Mouse (Mus musculus) Muller cell, postnatal 12 days (primary cell): ENCODE data around the gene Nup88.
A peak's percentile ranks its signal among the peaks of the same experiment; 100 is the strongest.
"Not testable (repeated sequence)": the region's sequence is repeated elsewhere in the genome, so short reads cannot be mapped to it uniquely, and the experiment has no call there.

ENCODE experiments used
- DNase-seq: peaks from one replicate; pipeline ENCODE4 v3.0.0-alpha.2; 2015; ENCODE audit errors: inconsistent ontology term

Nup88 gene

GRCm38 (mm10) chr11:70970560-70971540 is 1.1 kb upstream of the Nup88 start:
- DNase-seq: no peak

- no peak for DNase-seq
Measured at GRCm38 (mm10) chr11:70969271-70969794, 440 bp downstream of the Nup88 start.

GRCm38 (mm10) chr11:70964222-70964907 is 5.4 kb downstream of the Nup88 start:
- DNase-seq: no peak

- DNase-seq: no peak
Measured at GRCm38 (mm10) chr11:70960786-70961554, 8.8 kb downstream of the Nup88 start.

GRCm38 (mm10) chr11:70954711-70955110 is 15.1 kb downstream of the Nup88 start:
- no peak for DNase-seq

GRCm38 (mm10) chr11:70944935-70945817 is 24.6 kb downstream of the Nup88 start:
- no peak for DNase-seq

- no peak for DNase-seq
Measured at GRCm38 (mm10) chr11:70943651-70944050, 26.1 kb downstream of the Nup88 start.

GRCm38 (mm10) chr11:70942596-70942995 is 27.2 kb downstream of the Nup88 start:
- DNase-seq: no peak

- DNase-seq: no peak
Measured at GRCm38 (mm10) chr11:70935316-70935715, 34.5 kb downstream of the Nup88 start.

GRCm38 (mm10) chr11:70931461-70931860 is 38.3 kb downstream of the Nup88 start:
- peak; percentile 11 for DNase-seq

GRCm38 (mm10) chr11:70919524-70919923 is 50.2 kb downstream of the Nup88 start:
- DNase-seq: no peak

GRCm38 (mm10) chr11:70917896-70918295 is 51.9 kb downstream of the Nup88 start:
- peak; percentile 84 for DNase-seq

GRCm38 (mm10) chr11:70911920-70912319 is 57.9 kb downstream of the Nup88 start:
- no peak for DNase-seq

- DNase-seq: no peak
Measured at GRCm38 (mm10) chr11:70911323-70911722, 58.5 kb downstream of the Nup88 start.

- DNase-seq: no peak
Measured at GRCm38 (mm10) chr11:70906681-70907080, 63.1 kb downstream of the Nup88 start.

- not testable (repeated sequence) for DNase-seq
Measured at GRCm38 (mm10) chr11:70898182-70898581, 71.6 kb downstream of the Nup88 start.

GRCm38 (mm10) chr11:70897680-70898079 is 72.1 kb downstream of the Nup88 start:
- no peak for DNase-seq
